Mouse (Mus musculus) limb, embryonic 15.5 days (tissue): ENCODE data around the gene Efcab11. TPM values are rescaled to one million over a fixed set of nuclear protein-coding genes. Genes with fewer than 3 reads are reported as not detected.

Source experiments
- ATAC-seq: fragments of 200-750 bp; cut with Nextera tagmentation; 2 replicates; pipeline ENCODE4 v1.8.0; 2017; ENCODE audit warnings: low read depth, moderate TSS enrichment; ENCODE audit not compliant: insufficient number of reproducible peaks, low FRiP score, low TSS enrichment
- H3K27ac ChIP-seq: fragments of 300-500 bp; sonication (generic); 2 replicates; pipeline ENCODE4 v1.5.1; 2015; ENCODE audit warnings: moderate library complexity, mild to moderate bottlenecking, inconsistent platforms
- H3K27me3 ChIP-seq: fragments of 300-500 bp; sonication (generic); 2 replicates; pipeline ENCODE4 v1.6.1; 2015; ENCODE audit warnings: inconsistent platforms
- H3K36me3 ChIP-seq: fragments of 300-500 bp; sonication (generic); 2 replicates; pipeline ENCODE4 v1.6.1; 2015; ENCODE audit warnings: inconsistent platforms
- H3K4me1 ChIP-seq: fragments of 300-500 bp; sonication (generic); 2 replicates; pipeline ENCODE4 v1.6.1; 2015; ENCODE audit warnings: inconsistent platforms
- H3K4me2 ChIP-seq: fragments of 300-500 bp; sonication (generic); 2 replicates; pipeline ENCODE4 v1.6.1; 2015; ENCODE audit warnings: mild to moderate bottlenecking, inconsistent platforms
- H3K4me3 ChIP-seq: fragments of 300-500 bp; sonication (generic); 2 replicates; pipeline ENCODE4 v1.5.1; 2015; ENCODE audit warnings: mild to moderate bottlenecking, inconsistent platforms
- H3K9ac ChIP-seq: fragments of 300-500 bp; sonication (generic); 2 replicates; pipeline ENCODE4 v1.6.1; 2015; ENCODE audit warnings: inconsistent platforms
- H3K9me3 ChIP-seq: fragments of 300-500 bp; sonication (generic); 2 replicates; pipeline ENCODE4 v1.6.1; 2016; ENCODE audit warnings: inconsistent platforms
- WGBS: fragments of 180-500 bp; shearing (Covaris S2); methylation state at CpG from one replicate; pipeline ENCODE4 v1.1.7; 2015; 5-methylcytosine and 5-hydroxymethylcytosine counted together
- polyA plus RNA-seq: library from polyadenylated mRNA; unstranded; fragments of >200 nt; fragmentation: Nextera tagmentation; extraction: Ambion mirVana; gene quantifications from 2 replicates; pipeline ENCODE4 v1.2.1, GENCODE M21; 2015

The Efcab11 gene
- polyA plus RNA-seq, 1 experiment from 2014 or later: 9.2 TPM

DNA sequence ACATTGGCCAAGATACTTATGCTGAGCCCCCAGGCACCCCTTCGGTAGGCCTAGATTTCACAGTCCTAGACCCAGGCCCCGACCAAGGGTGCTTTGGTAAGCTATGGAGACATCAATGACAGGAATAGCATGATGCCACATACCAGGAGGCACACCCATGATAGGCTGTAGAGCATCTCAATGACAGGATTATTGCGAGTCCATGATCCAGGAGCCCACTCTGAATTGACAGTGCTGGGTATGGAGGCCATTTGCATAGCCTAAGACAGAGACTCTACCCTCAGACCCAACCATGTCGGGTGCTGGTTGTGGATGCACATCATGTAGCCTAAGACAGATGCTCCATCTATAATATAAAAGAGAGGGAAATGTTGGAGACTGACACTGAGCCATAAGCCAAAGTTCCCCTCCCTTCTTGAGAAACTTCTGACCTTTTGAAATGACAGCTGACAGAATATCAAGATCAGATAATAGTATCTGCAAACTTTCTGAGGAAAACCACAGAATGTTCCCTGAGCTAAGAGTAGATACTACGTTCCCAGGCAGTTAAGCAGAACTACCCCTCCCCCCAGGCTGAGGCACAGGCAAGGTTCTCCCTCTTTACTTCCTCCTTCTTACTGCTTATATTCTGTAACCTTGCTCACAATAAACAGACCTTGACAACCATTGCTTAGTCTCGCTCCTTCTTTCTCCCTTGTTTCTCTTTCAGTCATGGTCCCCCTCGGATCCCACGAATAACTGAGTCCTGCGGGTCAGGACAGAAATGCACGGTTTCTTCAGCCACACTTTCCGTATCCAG, 237.5 kb downstream of the Efcab11 start:
- H3K27me3 ChIP-seq: no peaks in the 10 kb centered on the region
- H3K4me2 ChIP-seq: no peak overlapping the region
- no peak overlapping the region for H3K27ac ChIP-seq
- ATAC-seq: no peak
- H3K9ac ChIP-seq: no peak overlapping the region
- H3K4me1 ChIP-seq: 0 out of 2 replicates have a peak, but pooled peaks cover 4% of the 10 kb centered on the region
- H3K4me3 ChIP-seq: no peak overlapping the region
- 88% methylated on average over 11 of the region's 11 CpGs for WGBS
- H3K9me3 ChIP-seq: peaks cover 19% of the 10 kb centered on the region
- no peaks in the 10 kb centered on the region for H3K36me3 ChIP-seq

DNA sequence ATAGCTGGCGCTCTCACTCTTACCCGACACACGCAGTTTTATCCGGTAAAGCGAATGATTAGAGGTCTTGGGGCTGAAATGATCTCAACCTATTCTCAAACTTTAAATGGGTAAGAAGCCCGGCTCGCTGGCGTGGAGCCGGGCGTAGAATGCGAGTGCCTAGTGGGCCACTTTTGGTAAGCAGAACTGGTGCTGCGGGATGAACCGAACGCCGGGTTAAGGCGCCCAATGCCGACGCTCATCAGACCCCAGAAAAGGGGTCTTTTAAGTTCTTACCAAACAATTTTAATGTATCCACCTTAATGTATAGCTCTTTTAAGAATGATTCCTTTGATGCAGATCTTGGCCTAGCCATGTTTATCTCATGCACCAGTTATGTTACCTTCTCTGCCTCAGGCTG, 238.8 kb downstream of the Efcab11 start:
- Histone ChIP-seq H3K4me3 (no peak overlapping the region), H3K4me1 (peaks cover 15% of the 10 kb centered on the region), H3K27me3 (no peaks in the 10 kb centered on the region), H3K9ac (no peak overlapping the region), H3K4me2 (no peak overlapping the region), H3K9me3 (peaks cover 19% of the 10 kb centered on the region), H3K27ac (no peak overlapping the region), H3K36me3 (no peaks in the 10 kb centered on the region)
- WGBS: 96% methylated on average over 18 of the region's 18 CpGs
- no peak for ATAC-seq

DNA sequence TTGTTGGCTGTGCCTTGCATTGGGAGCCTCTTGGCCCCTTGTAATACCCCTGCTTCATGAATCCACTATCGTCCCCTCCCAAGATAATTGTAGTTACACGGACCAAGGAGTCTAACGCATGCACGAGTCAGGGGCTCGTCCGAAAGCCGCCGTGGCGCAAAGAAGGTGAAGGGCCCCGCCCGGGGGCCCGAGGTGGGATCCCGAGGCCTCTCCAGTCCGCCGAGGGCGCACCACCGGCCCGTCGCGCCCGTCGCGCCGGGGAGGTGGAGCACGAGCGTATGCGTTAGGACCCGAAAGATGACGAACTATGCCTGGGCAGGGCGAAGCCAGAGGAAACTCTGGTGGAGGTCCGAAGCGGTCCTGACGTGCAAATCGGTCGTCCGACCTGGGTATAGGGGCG, 239.3 kb downstream of the Efcab11 start:
- Histone ChIP-seq H3K4me3 (no peak overlapping the region), H3K27me3 (no peaks in the 10 kb centered on the region), H3K4me1 (peaks cover 20% of the 10 kb centered on the region), H3K36me3 (no peaks in the 10 kb centered on the region), H3K9me3 (peaks cover 19% of the 10 kb centered on the region), H3K4me2 (no peak overlapping the region), H3K27ac (no peak overlapping the region), H3K9ac (no peak overlapping the region)
- 93% methylated on average over 37 of the region's 37 CpGs for WGBS
- peak; percentile 89 for ATAC-seq

Other genes with a start within 250 kb of the Efcab11 start
- 44.0 and 50.0 TPM in 2 replicates for gene Tdp1, start 78 bp upstream of the Efcab11 start, polyA plus RNA-seq
- gene Kcnk13, start 80.1 kb upstream of the Efcab11 start, polyA plus RNA-seq: 1.9 and 2.9 TPM in 2 replicates
- gene Psmc1, start 225.7 kb upstream of the Efcab11 start, polyA plus RNA-seq: 233 and 262 TPM in 2 replicates